Mouse (Mus musculus): ENCODE measurements around the gene Ppard. TPM values are rescaled to one million over a fixed set of nuclear protein-coding genes. Genes with fewer than 3 reads are reported as not detected.

Ppard gene
- polyA plus RNA-seq, 1 experiment from 2014 or later = 2.7 TPM

DNA sequence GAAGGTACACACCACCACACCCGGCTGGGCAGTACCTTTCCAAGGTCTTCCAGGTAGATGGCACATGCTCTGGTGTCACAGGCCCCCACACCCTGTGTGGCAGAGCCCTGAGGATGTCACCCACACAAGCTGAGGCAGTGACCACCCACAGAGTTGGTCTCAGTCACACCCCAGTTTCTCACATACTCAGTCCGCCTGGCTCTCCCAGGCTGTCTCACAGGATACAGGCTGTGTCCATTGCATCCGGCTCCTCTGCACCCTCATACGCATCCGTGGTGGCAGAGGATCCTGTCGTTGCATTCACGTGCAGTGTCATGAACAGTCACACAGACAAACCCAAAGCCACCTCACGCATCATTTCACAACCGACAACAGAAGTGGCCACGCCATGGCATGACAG, 114.8 kb downstream of the Ppard start:
- H3K9ac ChIP-seq (ENCODE audit: low read length) = no peak overlapping the region
- no peak overlapping the region for H3K27ac ChIP-seq (replicated peaks; ENCODE audit: low read depth, low read length)
- ATAC-seq (ENCODE audit: insufficient number of reproducible peaks, low FRiP score, low TSS enrichment, low read depth) (no peak), DNase-seq (ENCODE audit: low spot score) (no peak)
- H3K4me3 ChIP-seq (ENCODE audit: low read depth, low read length) = no peak overlapping the region
- H3K27me3 ChIP-seq (ENCODE audit: control insufficient read depth, insufficient read depth, low read length) = no peaks in the 10 kb centered on the region
- no peak overlapping the region for H3K4me2 ChIP-seq (ENCODE audit: low read depth, severe bottlenecking)
- peaks cover 73% of the 10 kb centered on the region for H3K4me1 ChIP-seq (ENCODE audit: control insufficient read depth, insufficient read depth, low read length)
- 82% methylated on average over 10 of the region's 10 CpGs for whole genome bisulfite sequencing
- H3K36me3 ChIP-seq (ENCODE audit: control insufficient read depth, insufficient read depth, low read length) = no peaks in the 10 kb centered on the region
- no peaks in the 10 kb centered on the region for H3K9me3 ChIP-seq (ENCODE audit: control insufficient read depth, low read length)

DNA sequence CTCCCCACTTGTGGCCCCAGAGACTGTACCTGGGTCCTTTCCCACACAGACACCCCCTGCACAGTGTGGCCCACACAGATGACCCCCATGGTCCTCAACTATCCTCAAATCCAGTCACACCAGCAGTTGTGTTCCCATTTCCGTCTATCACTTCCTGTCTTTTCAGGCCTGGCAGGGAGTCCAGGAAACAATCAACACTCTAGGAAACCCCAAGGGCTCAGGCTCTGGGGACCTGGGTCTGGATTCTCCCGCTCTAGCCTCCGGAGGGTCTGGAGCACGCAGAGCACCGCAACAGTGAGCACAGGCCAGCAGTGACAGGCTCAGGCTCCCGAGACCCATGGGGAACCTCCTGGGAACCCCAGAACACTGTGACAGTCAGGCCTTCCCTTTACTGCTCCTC, 115.7 kb downstream of the Ppard start:
- no peaks in the 10 kb centered on the region for H3K27me3 ChIP-seq (ENCODE audit: control insufficient read depth, insufficient read depth, low read length)
- 51% methylated on average over 6 of the region's 6 CpGs for WGBS
- ATAC-seq (ENCODE audit: insufficient number of reproducible peaks, low FRiP score, low TSS enrichment, low read depth) (no peak), DNase-seq (ENCODE audit: low spot score) (no peak)
- peak overlapping the region; percentile 87 for H3K4me2 ChIP-seq (ENCODE audit: low read depth, severe bottlenecking)
- H3K4me3 ChIP-seq (ENCODE audit: low read depth, low read length) = 0 out of 2 replicates have a peak overlapping the region, but pooled peaks have one; percentile 91
- no peaks in the 10 kb centered on the region for H3K36me3 ChIP-seq (ENCODE audit: control insufficient read depth, insufficient read depth, low read length)
- no peak overlapping the region for H3K27ac ChIP-seq (replicated peaks; ENCODE audit: low read depth, low read length)
- H3K9ac ChIP-seq (ENCODE audit: low read length) = peak overlapping the region; percentile 93; the same call in 1 of the 2 replicates
- H3K9me3 ChIP-seq (ENCODE audit: control insufficient read depth, low read length) = no peaks in the 10 kb centered on the region
- peaks cover 69% of the 10 kb centered on the region for H3K4me1 ChIP-seq (ENCODE audit: control insufficient read depth, insufficient read depth, low read length)

DNA sequence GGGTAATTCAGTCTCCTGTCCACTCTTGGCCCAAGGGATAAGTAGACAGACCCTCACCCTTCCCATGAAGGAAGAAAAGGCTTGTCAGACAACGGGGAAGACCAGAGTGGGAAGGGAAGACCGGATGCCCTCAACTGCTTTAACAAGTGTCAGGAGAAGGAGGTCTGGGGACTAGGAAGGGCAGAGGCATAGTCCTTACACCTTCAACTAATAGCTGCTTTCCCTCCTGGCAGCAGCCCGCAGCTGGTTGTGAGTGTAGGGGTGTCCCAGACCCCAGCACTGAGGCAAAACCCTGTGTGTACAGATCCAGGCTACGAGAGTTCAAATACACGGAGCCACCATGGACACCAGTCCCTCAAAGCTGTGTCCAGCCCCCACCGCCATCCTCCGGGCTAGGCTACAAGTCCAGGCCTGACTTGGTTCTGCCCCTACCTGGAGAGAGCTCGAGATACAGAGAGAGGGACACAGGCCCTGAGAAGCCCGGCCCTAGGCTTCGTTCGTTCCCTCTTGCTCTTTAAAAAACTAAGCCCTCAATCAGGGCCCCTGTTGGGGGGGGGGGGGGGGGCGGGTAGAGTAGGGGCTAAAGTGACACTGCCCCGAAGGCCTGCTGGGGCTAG, 116.9 kb downstream of the Ppard start:
- no peaks in the 10 kb centered on the region for H3K36me3 ChIP-seq (ENCODE audit: control insufficient read depth, insufficient read depth, low read length)
- ATAC-seq (ENCODE audit: insufficient number of reproducible peaks, low FRiP score, low TSS enrichment, low read depth) (no peak), DNase-seq (ENCODE audit: low spot score) (no peak)
- no peaks in the 10 kb centered on the region for H3K27me3 ChIP-seq (ENCODE audit: control insufficient read depth, insufficient read depth, low read length)
- H3K4me1 ChIP-seq (ENCODE audit: control insufficient read depth, insufficient read depth, low read length) = peaks cover 59% of the 10 kb centered on the region
- H3K9me3 ChIP-seq (ENCODE audit: control insufficient read depth, low read length) = no peaks in the 10 kb centered on the region
- peak overlapping the region; percentile 87 for H3K4me2 ChIP-seq (ENCODE audit: low read depth, severe bottlenecking)
- H3K4me3 ChIP-seq (ENCODE audit: low read depth, low read length) = peak overlapping the region; percentile 91
- WGBS = 10% methylated on average over 12 of the region's 13 CpGs
- H3K9ac ChIP-seq (ENCODE audit: low read length) = peak overlapping the region; percentile 93
- H3K27ac ChIP-seq (replicated peaks; ENCODE audit: low read depth, low read length) = peak overlapping the region; percentile 96; the same call in 1 of the 2 replicates

DNA sequence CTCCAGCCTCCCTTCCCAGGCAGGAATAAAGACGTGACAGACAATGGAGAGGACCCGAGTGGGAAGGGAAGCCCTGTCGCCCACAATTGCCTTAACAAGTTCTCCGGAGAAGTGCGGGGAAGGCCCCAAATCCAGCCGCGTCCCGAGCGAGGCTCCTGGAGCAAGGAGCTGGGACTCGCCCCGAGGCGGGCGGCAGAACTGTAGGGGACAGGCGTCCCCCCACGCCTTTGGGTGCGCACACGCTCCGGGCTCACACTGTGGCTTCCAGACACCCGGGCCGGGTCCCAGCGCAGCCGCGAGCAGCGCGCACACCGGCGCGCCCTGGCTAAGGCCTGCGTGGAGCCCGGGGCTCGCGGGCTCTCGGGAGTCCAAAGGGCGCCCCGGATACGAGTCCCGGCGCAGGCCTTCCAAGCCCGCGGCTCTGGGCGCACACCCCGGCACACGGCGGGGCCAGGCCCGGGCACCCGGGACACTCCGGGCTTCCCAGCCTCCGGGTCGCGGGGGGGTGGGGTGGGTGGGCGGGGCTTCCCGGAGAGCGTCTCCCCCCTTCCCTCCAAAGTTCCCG, 117.5 kb downstream of the Ppard start:
- peak overlapping the region; percentile 96 for H3K27ac ChIP-seq (replicated peaks; ENCODE audit: low read depth, low read length)
- peak overlapping the region; percentile 91 for H3K4me3 ChIP-seq (ENCODE audit: low read depth, low read length)
- DNase-seq (ENCODE audit: low spot score) (peak; percentile 64), ATAC-seq (ENCODE audit: insufficient number of reproducible peaks, low FRiP score, low TSS enrichment, low read depth) (no peak; the same call in 1 of the 2 replicates)
- WGBS = under 1% methylated on average over 51 of the region's 54 CpGs
- H3K27me3 ChIP-seq (ENCODE audit: control insufficient read depth, insufficient read depth, low read length) = no peaks in the 10 kb centered on the region
- no peaks in the 10 kb centered on the region for H3K9me3 ChIP-seq (ENCODE audit: control insufficient read depth, low read length)
- peaks cover 53% of the 10 kb centered on the region for H3K4me1 ChIP-seq (ENCODE audit: control insufficient read depth, insufficient read depth, low read length)
- no peaks in the 10 kb centered on the region for H3K36me3 ChIP-seq (ENCODE audit: control insufficient read depth, insufficient read depth, low read length)
- H3K9ac ChIP-seq (ENCODE audit: low read length) = peak overlapping the region; percentile 93
- H3K4me2 ChIP-seq (ENCODE audit: low read depth, severe bottlenecking) = peak overlapping the region; percentile 87

DNA sequence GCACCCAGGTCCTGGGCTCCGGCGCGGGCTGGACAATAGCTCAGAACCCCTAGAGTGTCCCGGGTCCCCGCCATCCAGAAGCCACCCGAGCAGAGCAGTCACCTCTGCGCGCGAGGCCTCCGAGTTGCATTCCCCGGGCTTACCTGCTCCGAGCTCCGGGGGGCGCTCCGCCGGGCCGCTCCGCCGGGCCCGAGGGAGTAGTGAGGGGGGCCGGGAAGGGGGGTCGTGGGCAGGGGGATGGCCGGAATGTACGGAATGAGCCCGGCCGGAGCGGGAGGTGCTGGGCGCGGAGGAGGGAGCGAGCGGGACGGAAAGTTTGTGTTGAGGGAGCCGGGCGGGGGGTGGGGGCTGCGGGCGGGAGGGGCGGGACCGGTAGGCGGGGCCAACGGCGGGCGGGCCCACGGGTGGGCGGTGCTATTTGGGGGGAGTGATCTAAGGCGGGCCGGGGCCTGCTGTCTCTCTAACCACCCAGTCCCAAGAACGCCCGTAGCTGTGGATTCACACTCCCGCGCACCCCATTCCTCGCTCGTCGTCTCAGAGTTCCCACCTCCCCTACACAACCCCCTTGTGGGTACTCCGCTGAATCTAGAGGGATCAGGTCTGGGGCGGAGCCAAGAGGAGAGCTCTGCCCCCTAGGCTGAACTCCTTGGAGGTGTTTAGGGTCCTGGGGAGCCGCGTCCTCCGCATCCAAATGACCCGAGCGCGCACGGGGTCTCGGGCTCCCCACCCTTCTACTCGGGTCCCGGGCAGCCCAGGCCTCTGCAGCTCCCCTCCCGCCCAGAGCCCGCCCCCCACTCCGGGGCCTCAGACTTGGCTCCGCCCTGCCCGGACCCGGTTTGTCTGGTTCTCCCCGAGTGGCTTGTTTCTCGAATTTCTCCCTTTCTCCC, 118.2 kb downstream of the Ppard start, which contains the start of gene Tead3:
Gene Tead3 (minus strand): TSS at position 352 of the 887 bp plus-strand sequence.
- Histone ChIP-seq H3K36me3 (ENCODE audit: control insufficient read depth, insufficient read depth, low read length) (no peaks in the 10 kb centered on the region), H3K27me3 (ENCODE audit: control insufficient read depth, insufficient read depth, low read length) (no peaks in the 10 kb centered on the region), H3K4me1 (ENCODE audit: control insufficient read depth, insufficient read depth, low read length) (peaks cover 45% of the 10 kb centered on the region), H3K4me3 (ENCODE audit: low read depth, low read length) (peak within 1 kb of the TSS; percentile 91), H3K27ac (replicated peaks; ENCODE audit: low read depth, low read length) (peak within 1 kb of the TSS; percentile 96), H3K9me3 (ENCODE audit: control insufficient read depth, low read length) (no peaks in the 10 kb centered on the region), H3K9ac (ENCODE audit: low read length) (peak within 1 kb of the TSS; percentile 93), H3K4me2 (ENCODE audit: low read depth, severe bottlenecking) (peak within 1 kb of the TSS; percentile 87)
- DNase-seq (ENCODE audit: low spot score) = peak; percentile 92
- peak; percentile 84 for ATAC-seq (ENCODE audit: insufficient number of reproducible peaks, low FRiP score, low TSS enrichment, low read depth)
- WGBS = under 1% methylated on average over 49 of the region's 73 CpGs

Other genes starting within 250 kb of the Ppard start
- 0.43 and 1.1 TPM in 2 replicates for gene Tcp11, start 152.1 kb upstream of the Ppard start, polyA plus RNA-seq (2014; fragmentation: Nextera tagmentation; extraction: Ambion mirVana)
- gene Scube3, start 90.6 kb upstream of the Ppard start, polyA plus RNA-seq (2014; fragmentation: Nextera tagmentation; extraction: Ambion mirVana) = 11.8 and 13.3 TPM in 2 replicates
- gene Zfp523, start 55.6 kb upstream of the Ppard start, polyA plus RNA-seq (2014; fragmentation: Nextera tagmentation; extraction: Ambion mirVana) = 34.0 and 35.4 TPM in 2 replicates
- 4.5 and 5.6 TPM in 2 replicates for gene Def6, start 24.9 kb upstream of the Ppard start, polyA plus RNA-seq (2014; fragmentation: Nextera tagmentation; extraction: Ambion mirVana)
- gene Fance, start 80.8 kb downstream of the Ppard start, polyA plus RNA-seq (2014; fragmentation: Nextera tagmentation; extraction: Ambion mirVana) = 27.3 and 29.4 TPM in 2 replicates
- 616 TPM in 2 replicates for gene Rpl10a, start 95.8 kb downstream of the Ppard start, polyA plus RNA-seq (2014; fragmentation: Nextera tagmentation; extraction: Ambion mirVana)
- 10.0 and 10.6 TPM in 2 replicates for gene Tead3, start 118.1 kb downstream of the Ppard start, polyA plus RNA-seq (2014; fragmentation: Nextera tagmentation; extraction: Ambion mirVana)
- gene Tulp1, start 132.5 kb downstream of the Ppard start, polyA plus RNA-seq (2014; fragmentation: Nextera tagmentation; extraction: Ambion mirVana) = 3.4 and 4.4 TPM in 2 replicates

Data from limb, embryonic 11.5 days (tissue).